Mouse (Mus musculus) forebrain, embryonic 11.5 days (tissue): Measurements from ENCODE around the gene Tmem192. TPM values are rescaled to one million over a fixed set of nuclear protein-coding genes. Genes with fewer than 3 reads are reported as not detected.

ENCODE experiments used
- ATAC-seq: fragments of 200-750 bp; cut with Nextera tagmentation; replicated peaks from 2 replicates; pipeline ENCODE4 v1.8.0; 2017; ENCODE audit warnings: moderate TSS enrichment; ENCODE audit not compliant: low FRiP score
- DNase-seq: peaks from one replicate; pipeline ENCODE4 v3.0.0-alpha.2; 2017; ENCODE audit warnings: low spot score
- H3K27ac ChIP-seq: fragments of 300-500 bp; sonication (generic); 2 replicates; pipeline ENCODE4 v1.5.1; 2014; ENCODE audit warnings: low read depth, low read length
- H3K27me3 ChIP-seq: fragments of 300-500 bp; sonication (generic); 2 replicates; pipeline ENCODE4 v1.6.1; 2014; ENCODE audit warnings: mild to moderate bottlenecking, low read length, mixed read lengths; ENCODE audit not compliant: control insufficient read depth, insufficient read depth
- H3K36me3 ChIP-seq: fragments of 300-500 bp; sonication (generic); 2 replicates; pipeline ENCODE4 v1.6.1; 2014; ENCODE audit warnings: mild to moderate bottlenecking, low read length, moderate library complexity, mixed read lengths; ENCODE audit not compliant: control insufficient read depth, insufficient read depth
- H3K4me1 ChIP-seq: fragments of 300-500 bp; sonication (generic); replicated peaks from 2 replicates; pipeline ENCODE4 v1.6.1; 2014; ENCODE audit warnings: low read length, mixed read lengths; ENCODE audit not compliant: control insufficient read depth, insufficient read depth
- H3K4me2 ChIP-seq: fragments of 300-500 bp; sonication (generic); 2 replicates; pipeline ENCODE4 v1.6.1; 2014; ENCODE audit warnings: low read depth, mild to moderate bottlenecking, low read length, moderate library complexity, mixed read lengths; ENCODE audit not compliant: severe bottlenecking
- H3K4me3 ChIP-seq: fragments of 300-500 bp; sonication (generic); 2 replicates; pipeline ENCODE4 v1.5.1; 2014; ENCODE audit warnings: low read depth, low read length
- H3K9ac ChIP-seq: fragments of 300-500 bp; sonication (generic); 2 replicates; pipeline ENCODE4 v1.6.1; 2014; ENCODE audit warnings: low read length
- H3K9me3 ChIP-seq: fragments of 300-500 bp; sonication (generic); 2 replicates; pipeline ENCODE4 v1.6.1; 2016; ENCODE audit warnings: low read length, mixed read lengths; ENCODE audit not compliant: control insufficient read depth
- WGBS: fragments of 180-500 bp; shearing (Covaris S2); extraction: QIAGEN DNeasy Blood & Tissue Kit; methylation state at CpG from one replicate; pipeline ENCODE4 v1.1.7; 2014; 5-methylcytosine and 5-hydroxymethylcytosine counted together
- polyA plus RNA-seq: library from polyadenylated mRNA; unstranded; fragments of >200 nt; fragmentation: Nextera tagmentation; extraction: Ambion mirVana; gene quantifications from 2 replicates; pipeline ENCODE4 v1.2.1, GENCODE M21; 2014

Tmem192 gene
- 14.0 and 17.4 TPM in 2 replicates for polyA plus RNA-seq

- no peaks in the 10 kb centered on the region for H3K36me3 ChIP-seq
- no peaks in the 10 kb centered on the region for H3K4me1 ChIP-seq
- DNase-seq, result peak; percentile 94
- H3K27me3 ChIP-seq, result peaks cover 3% of the 10 kb centered on the region; the same call in 1 of the 2 replicates
- peak within 1 kb of the TSS; percentile 76 for H3K4me3 ChIP-seq
- H3K9ac ChIP-seq, result peak within 1 kb of the TSS; percentile 54
- H3K9me3 ChIP-seq, result no peaks in the 10 kb centered on the region
- 1% methylated on average over 70 of the region's 73 CpGs for WGBS
- peak within 1 kb of the TSS; percentile 58 for H3K4me2 ChIP-seq
- H3K27ac ChIP-seq, result no peak within 1 kb of the TSS
- ATAC-seq, result peak; percentile 96
Measured at GRCm38 (mm10) chr8:64946820-64947697, at the start of gene Tmem192. TSS of gene Tmem192 (plus strand) at chr8:64947185.

- Histone ChIP-seq H3K27me3 (no peaks in the 10 kb centered on the region), H3K4me1 (no peaks in the 10 kb centered on the region), H3K9ac (no peak overlapping the region), H3K27ac (no peak overlapping the region), H3K4me2 (no peak overlapping the region), H3K9me3 (no peaks in the 10 kb centered on the region), H3K36me3 (no peaks in the 10 kb centered on the region), H3K4me3 (no peak overlapping the region)
- DNase-seq (no peak), ATAC-seq (no peak)
- 43% methylated on average over 4 of the region's 4 CpGs for WGBS
Measured at GRCm38 (mm10) chr8:64898710-64899109, 48.3 kb upstream of the Tmem192 start.

DNA sequence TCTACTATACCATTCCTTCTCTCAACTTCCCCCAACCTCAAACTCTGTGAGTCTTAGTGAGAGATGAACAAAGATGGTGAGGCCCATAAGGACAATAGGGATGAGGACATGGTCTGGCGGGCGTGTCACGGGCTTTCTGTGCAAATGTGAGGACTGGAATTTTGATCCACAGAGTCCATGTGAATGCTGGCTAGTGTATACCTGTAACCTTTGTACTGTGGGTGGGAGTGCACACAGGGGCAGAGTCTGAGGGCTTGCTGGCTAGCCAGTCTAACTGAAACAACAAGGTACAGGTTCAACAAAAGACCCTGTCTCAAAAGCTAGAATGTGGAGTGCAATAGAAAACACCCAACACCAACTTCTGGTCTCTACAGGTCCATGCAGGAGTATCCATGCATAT lies 46.3 kb upstream of the Tmem192 start:
- no peak overlapping the region for H3K4me2 ChIP-seq
- no peaks in the 10 kb centered on the region for H3K4me1 ChIP-seq

GRCm38 (mm10) chr8:64901527-64902156 lies 45.3 kb upstream of the Tmem192 start:
- 78% methylated on average over 7 of the region's 7 CpGs for WGBS
- ATAC-seq, result no peak
- Histone ChIP-seq H3K4me1 (no peaks in the 10 kb centered on the region), H3K4me2 (no peak overlapping the region), H3K36me3 (no peaks in the 10 kb centered on the region), H3K27ac (no peak overlapping the region), H3K4me3 (no peak overlapping the region), H3K9me3 (no peaks in the 10 kb centered on the region), H3K9ac (no peak overlapping the region), H3K27me3 (no peaks in the 10 kb centered on the region)
- no peak for DNase-seq

More for the DNA sequence above, 46.3 kb upstream of the Tmem192 start:
- DNase-seq (no peak), ATAC-seq (no peak)
- H3K9ac ChIP-seq, result no peak overlapping the region
- WGBS, result 87% methylated on average over 3 of the region's 3 CpGs
- H3K27me3 ChIP-seq, result no peaks in the 10 kb centered on the region
- no peak overlapping the region for H3K27ac ChIP-seq
- H3K4me3 ChIP-seq, result no peak overlapping the region
- no peaks in the 10 kb centered on the region for H3K36me3 ChIP-seq
- H3K9me3 ChIP-seq, result no peaks in the 10 kb centered on the region

DNA sequence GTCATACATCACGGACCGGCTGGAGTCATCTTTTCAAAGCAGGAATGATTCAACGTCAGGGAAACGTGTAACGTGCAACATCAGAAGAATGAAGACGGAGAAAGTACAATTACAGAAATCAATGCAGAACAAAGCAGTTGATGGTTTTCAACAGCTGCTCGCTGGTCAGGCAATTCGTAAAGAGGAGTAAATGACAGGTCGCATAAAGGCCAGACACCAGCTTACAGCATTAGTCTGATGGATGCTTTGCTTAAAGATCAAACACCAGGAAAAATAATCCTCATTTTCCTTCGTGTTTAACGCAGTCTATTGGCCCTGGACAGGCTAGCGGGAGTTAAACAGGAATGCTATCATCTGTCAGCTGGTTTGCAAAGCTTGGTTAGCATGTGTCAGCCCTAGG lies 44.8 kb upstream of the Tmem192 start:
- Histone ChIP-seq H3K4me1 (no peaks in the 10 kb centered on the region), H3K4me3 (no peak overlapping the region), H3K9me3 (no peaks in the 10 kb centered on the region), H3K27ac (no peak overlapping the region), H3K4me2 (no peak overlapping the region), H3K27me3 (no peaks in the 10 kb centered on the region), H3K36me3 (no peaks in the 10 kb centered on the region), H3K9ac (no peak overlapping the region)
- 75% methylated on average over 12 of the region's 12 CpGs for WGBS
- ATAC-seq (no peak), DNase-seq (no peak)

DNA sequence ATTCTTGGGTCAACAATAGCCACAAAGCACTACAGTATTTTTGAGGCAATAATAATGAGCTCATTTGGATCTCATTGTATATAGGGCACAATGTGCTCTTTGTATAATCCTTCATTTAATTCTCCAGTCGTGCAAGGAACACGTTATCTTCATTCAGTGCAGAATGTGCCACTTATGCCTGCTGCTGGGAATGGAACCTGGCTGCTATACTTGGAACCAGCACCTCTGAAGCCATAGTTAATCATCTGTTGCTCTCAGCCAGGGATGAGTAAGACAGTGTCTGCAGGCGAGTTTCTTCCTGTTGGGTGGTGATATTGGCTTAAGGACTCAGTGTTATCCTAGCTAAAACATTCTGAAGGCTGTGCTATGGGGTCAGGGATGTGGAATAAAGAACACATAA lies 43.2 kb upstream of the Tmem192 start:
- DNase-seq, result no peak

DNA sequence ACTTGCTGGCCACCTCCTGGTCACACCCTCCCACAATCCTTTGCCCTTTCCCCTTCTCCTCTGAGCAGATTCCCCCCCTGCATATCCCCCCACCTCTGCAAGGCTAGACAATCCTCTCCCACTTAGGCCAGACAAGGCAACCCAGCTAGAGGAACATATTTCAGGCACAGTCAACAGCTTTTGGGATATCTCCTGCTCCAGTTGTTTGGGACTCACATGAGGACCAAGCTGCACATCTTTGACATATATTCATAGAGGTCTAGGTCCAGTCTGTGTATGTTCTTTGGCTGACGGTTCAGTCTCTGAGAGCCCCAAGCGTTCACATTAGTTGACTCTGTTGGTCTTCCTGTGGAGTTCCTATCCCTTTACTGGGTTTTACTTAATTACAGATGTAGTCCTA lies 37.0 kb upstream of the Tmem192 start:
- Histone ChIP-seq H3K9ac (no peak overlapping the region), H3K27me3 (no peaks in the 10 kb centered on the region), H3K27ac (no peak overlapping the region), H3K36me3 (no peaks in the 10 kb centered on the region), H3K4me2 (no peak overlapping the region), H3K4me1 (no peaks in the 10 kb centered on the region), H3K4me3 (no peak overlapping the region), H3K9me3 (no peaks in the 10 kb centered on the region)
- ATAC-seq (no peak), DNase-seq (no peak)
- WGBS, result 94% methylated on average over 2 of the region's 2 CpGs

More for the DNA sequence above, 43.2 kb upstream of the Tmem192 start:
- WGBS, result 39% methylated on average over 3 of the region's 3 CpGs
- Histone ChIP-seq H3K4me1 (no peaks in the 10 kb centered on the region), H3K9ac (no peak overlapping the region), H3K27ac (no peak overlapping the region), H3K36me3 (no peaks in the 10 kb centered on the region), H3K4me3 (no peak overlapping the region), H3K4me2 (no peak overlapping the region), H3K27me3 (no peaks in the 10 kb centered on the region), H3K9me3 (no peaks in the 10 kb centered on the region)
- ATAC-seq, result 0 out of 2 replicates have a peak, but pooled peaks have one; percentile 39

- 80% methylated on average over 5 of the region's 5 CpGs for WGBS
- peaks cover 2% of the 10 kb centered on the region; the same call in 1 of the 2 replicates for H3K4me1 ChIP-seq
- ATAC-seq (no peak), DNase-seq (no peak)
- H3K27me3 ChIP-seq, result no peaks in the 10 kb centered on the region
- no peaks in the 10 kb centered on the region for H3K9me3 ChIP-seq
- H3K36me3 ChIP-seq, result no peaks in the 10 kb centered on the region
- H3K27ac ChIP-seq, result no peak overlapping the region
- no peak overlapping the region for H3K4me2 ChIP-seq
- no peak overlapping the region for H3K9ac ChIP-seq
- H3K4me3 ChIP-seq, result no peak overlapping the region
Measured at GRCm38 (mm10) chr8:64916793-64917192, 30.2 kb upstream of the Tmem192 start.
